9 mouse cellular contexts compared by ENCODE assay signal in genomic region chr2:173046582-173047297, GRCm38 (mm10). TPM values are rescaled to one million over a fixed set of nuclear protein-coding genes. Genes with fewer than 3 reads are reported as not detected.
DNase-seq lines count a peak whose midpoint lies in the region; ATAC-seq lines count a peak whose summit lies in the region.
"Had no signal": no experiment of that assay in that cellular context is flagged by ENCODE, and none has a peak within 500 bp of the region (broad histone marks: within the 10 kb centered on the region; RNA-seq: fewer than 3 reads in every experiment).

No protein-coding gene starts in this region.

- DNase-seq in CD4-positive helper T cell, adult 2 months (ENCODE audit: low read depth, low spot score) = peak; percentile 84
- peak; percentile 64 for DNase-seq in MEL-GATA-1-ER (ENCODE audit: extremely low read depth, low read depth)
- DNase-seq in urinary bladder, adult 2 months (ENCODE audit: low spot score) = no peak
- no peak for DNase-seq in embryo, embryonic 10.5 days (ENCODE audit: low spot score)
- DNase-seq in adrenal gland, adult 18-20 months (ENCODE audit: low spot score in 2 of 2) = no peak
- DNase-seq: cerebellum, adult 2 months had no signal

- H3K4me1 ChIP-seq in forebrain, embryonic 15.5 days = no peaks in the 10 kb centered on the region

- no peak overlapping the region for H3K27ac ChIP-seq in forebrain, embryonic 15.5 days (replicated peaks)

- H3K9ac ChIP-seq in forebrain, embryonic 15.5 days (replicated peaks) = no peak overlapping the region

- 74% methylated on average over 15 of the region's 15 CpGs for WGBS in forebrain, embryonic 15.5 days

- peak; percentile 92 for ATAC-seq in inflammation-experienced regulatory T-cells, adult 6 months
- 0 out of 2 replicates have a peak, but pooled peaks have one; percentile 42 for ATAC-seq in megakaryocyte-erythroid progenitor cell, adult 5-6 weeks (replicated peaks; ENCODE audit: low FRiP score, low TSS enrichment, poor library complexity, severe bottlenecking)
- no peak for ATAC-seq in forebrain, embryonic 15.5 days (replicated peaks)

- H3K36me3 ChIP-seq in forebrain, embryonic 15.5 days = no peaks in the 10 kb centered on the region

- no peaks in the 10 kb centered on the region for H3K9me3 ChIP-seq in forebrain, embryonic 15.5 days

- H3K27me3 ChIP-seq in forebrain, embryonic 15.5 days = no peaks in the 10 kb centered on the region

- H3K4me3 ChIP-seq in forebrain, embryonic 15.5 days = no peak overlapping the region

- H3K4me2 ChIP-seq in forebrain, embryonic 15.5 days (replicated peaks) = no peak overlapping the region

RNA-seq across cellular contexts. Expression of gene Rbm38, which starts 26.4 kb away (rescaled TPM):
- polyA plus RNA-seq in inflammation-experienced regulatory T-cells, adult 6 months (2017; shearing (Covaris generic)) = 100 to 1,000 TPM; 115 to 138 (median 124) TPM
- 191 and 218 TPM in 2 replicates for total RNA-seq in megakaryocyte-erythroid progenitor cell, adult 5-6 weeks (2014; fragmentation: Nextera tagmentation)
- total RNA-seq in megakaryocyte-erythroid progenitor cell, adult 5-6 weeks (2017) = 38.9 and 116 TPM in 2 replicates
- polyA plus RNA-seq in urinary bladder, adult 2 months (2012; rRNA removed) = 72.9 and 109 TPM in 2 replicates
- total RNA-seq in adrenal gland, adult 18-20 months (2021) = 10 to 100 TPM; 14.8 to 21.2 TPM
- polyA plus RNA-seq in forebrain, embryonic 15.5 days (2015; fragmentation: Nextera tagmentation; extraction: Ambion mirVana) = 24.0 and 27.4 TPM in 2 replicates

RNA-seq across cellular contexts. Expression of gene Rae1, which starts 46.8 kb away (rescaled TPM):
- 10 to 100 TPM; 29.2 to 50.7 (median 50.2) TPM for polyA plus RNA-seq in inflammation-experienced regulatory T-cells, adult 6 months (2017; shearing (Covaris generic))
- 142 and 149 TPM in 2 replicates for total RNA-seq in megakaryocyte-erythroid progenitor cell, adult 5-6 weeks (2014; fragmentation: Nextera tagmentation)
- 79.4 and 102 TPM in 2 replicates for total RNA-seq in megakaryocyte-erythroid progenitor cell, adult 5-6 weeks (2017)
- 51.7 and 64.4 TPM in 2 replicates for polyA plus RNA-seq in urinary bladder, adult 2 months (2012; rRNA removed)
- total RNA-seq in adrenal gland, adult 18-20 months (2021) = 10 to 100 TPM; 54.5 to 67.4 TPM
- 162 and 163 TPM in 2 replicates for polyA plus RNA-seq in forebrain, embryonic 15.5 days (2015; fragmentation: Nextera tagmentation; extraction: Ambion mirVana)

Comparison
In these comparisons a context has a peak if more than half of its experiments do, and no peak if none do; other contexts are left out.
1. DNase-seq: peak in CD4-positive helper T cell, adult 2 months (single experiment) and MEL-GATA-1-ER (single experiment); none in urinary bladder, adult 2 months (single experiment), embryo, embryonic 10.5 days (single experiment) and adrenal gland, adult 18-20 months (0 of 2).